Mouse (Mus musculus) spleen, adult 18-20 months (tissue): ENCODE measurements around the gene Gm10282.
A peak's percentile ranks its signal among the peaks of the same experiment; 100 is the strongest.

Experiments used
- DNase-seq, 2 experiments: peaks; one replicate each; pipeline ENCODE4 v3.0.0; 2022; ENCODE audit warnings: mixed read lengths in 2 of 2

The Gm10282 gene

DNA sequence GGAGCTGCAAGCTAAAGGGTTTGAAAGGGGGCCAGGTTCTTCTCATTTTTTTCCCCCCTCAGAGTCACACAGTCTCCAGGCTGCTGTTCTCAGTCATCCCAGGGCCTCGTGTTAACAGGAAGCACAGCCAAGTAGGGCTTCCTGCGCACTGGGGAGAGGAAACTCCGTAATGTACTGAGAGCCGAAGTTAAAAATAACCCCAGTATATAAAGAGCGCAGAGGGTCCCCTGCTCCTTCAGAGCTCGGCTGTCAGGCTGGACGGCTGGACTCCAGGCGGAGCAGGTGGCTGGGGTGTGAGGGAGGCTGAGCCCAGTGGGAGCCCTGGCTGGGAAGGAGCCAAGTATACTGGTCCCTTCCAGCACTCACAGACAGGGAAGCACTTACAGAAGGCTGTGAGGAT, 9.4 kb downstream of the Gm10282 start:
- peak; percentile 37 to 39 for DNase-seq

DNA sequence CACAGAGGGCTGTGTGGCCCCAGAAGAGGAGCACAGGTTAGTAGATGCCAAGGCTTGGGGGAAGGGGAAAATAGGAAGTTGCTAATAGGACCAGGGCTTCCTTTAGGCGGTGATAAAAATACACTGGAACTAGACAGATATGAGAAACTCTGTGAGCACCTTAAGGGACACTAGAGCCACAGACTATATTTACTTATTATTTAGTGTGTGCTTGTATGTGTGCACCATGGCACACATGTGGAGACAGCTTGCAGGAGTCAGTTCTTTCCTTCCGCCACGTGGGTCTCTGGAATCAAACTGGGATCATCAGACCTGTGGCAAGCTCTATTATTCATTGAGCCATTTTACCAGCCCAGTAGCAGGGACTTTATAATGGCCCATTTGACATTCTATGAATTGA, 9.9 kb downstream of the Gm10282 start:
- no peak for DNase-seq

DNA sequence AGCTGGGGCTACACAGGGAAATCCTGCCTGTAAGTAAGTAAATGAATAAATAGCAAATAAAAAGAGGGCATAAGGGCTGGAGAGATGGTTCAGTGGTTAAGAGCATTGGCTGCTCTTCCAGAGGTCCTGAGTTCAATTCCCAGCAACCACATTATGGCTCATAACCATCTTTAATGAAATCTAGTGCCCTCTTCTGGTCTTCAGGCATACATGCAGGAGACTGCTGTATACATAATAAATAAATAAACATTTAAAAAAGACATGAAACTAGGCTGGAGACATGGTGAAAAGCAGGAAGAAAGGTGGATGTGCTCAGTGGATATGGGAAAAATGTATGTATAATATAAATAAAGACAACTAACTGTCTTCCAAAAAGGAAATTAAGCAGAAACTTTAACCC, 11.8 kb downstream of the Gm10282 start:
- DNase-seq, result no peak

DNA sequence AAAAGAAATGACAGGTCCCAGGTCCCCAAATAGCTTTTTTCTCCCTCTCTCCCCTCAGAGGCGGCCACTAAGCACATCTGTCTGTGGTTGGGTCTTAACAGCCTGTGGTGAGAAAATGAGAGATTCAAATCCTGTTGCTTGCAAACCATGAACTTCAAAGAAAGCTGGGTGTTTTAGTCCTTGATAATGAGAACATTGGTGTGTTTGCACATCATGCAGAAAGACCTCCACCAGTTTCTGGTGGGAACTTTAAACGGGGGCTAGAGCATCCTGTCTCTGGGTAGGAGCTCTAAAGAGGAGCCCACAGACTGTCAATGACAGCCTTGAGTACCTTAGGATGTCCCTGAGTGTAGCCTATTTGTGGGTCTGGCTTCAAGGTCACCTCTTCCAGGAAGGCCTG, 14.0 kb downstream of the Gm10282 start:
- no peak for DNase-seq

DNA sequence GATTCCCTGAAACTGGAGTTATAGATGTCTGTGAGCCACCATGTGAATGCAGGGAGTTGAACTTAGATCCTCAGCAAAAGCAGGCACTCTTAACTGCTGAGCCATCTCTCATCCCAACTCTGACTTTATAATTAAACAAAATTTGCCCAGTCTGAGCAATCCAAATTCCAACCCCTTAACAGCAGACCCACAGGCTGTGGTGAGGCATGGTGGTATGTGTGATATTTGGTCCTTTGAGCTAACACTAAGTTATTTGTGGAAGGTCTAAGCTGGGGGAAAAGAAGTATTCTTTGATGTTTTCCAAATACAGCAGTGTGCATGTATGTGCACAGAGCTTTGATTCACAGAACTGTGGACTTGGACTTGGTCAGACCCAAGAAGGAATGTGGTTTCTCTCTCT, 16.0 kb downstream of the Gm10282 start:
- DNase-seq, result no peak

DNA sequence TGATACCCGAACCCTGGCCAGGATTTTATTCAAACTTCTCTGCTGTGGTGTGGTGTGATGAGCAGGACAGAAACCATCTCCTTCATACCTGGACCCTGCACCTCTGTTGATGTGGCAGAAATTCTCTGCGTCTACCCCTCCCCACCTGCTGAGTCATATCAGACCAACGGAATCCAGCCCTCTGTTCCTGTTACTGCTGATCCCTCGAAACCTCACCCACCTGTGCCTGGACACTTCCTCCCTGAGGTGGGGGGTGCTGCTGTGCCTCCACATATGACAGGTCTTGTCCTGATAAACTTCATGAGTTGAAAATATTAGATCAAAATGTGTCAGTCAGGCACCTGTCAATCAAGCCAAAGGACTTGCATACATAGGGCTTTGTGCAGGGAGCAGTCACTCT, 19.8 kb downstream of the Gm10282 start:
- no peak for DNase-seq

DNA sequence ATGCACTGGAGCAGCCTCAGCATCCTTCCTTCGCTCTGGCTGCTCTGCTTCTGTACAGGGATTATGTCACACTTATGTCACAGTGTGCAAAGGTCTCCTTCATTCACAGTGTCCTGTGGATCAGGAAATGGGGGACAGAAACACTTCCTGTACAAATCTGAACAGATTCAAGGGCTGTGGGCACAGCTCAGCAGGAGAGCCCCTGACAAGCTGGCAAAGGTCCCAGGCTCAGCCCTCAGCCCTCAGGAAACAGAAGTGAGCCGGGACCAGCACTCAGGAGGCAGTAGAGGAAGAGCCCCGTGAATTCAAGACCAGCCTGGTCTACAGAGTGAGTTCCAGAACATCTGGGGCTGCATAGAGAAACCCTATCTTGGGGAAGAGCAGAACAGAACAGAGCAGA, 23.4 kb downstream of the Gm10282 start:
- no peak for DNase-seq

DNA sequence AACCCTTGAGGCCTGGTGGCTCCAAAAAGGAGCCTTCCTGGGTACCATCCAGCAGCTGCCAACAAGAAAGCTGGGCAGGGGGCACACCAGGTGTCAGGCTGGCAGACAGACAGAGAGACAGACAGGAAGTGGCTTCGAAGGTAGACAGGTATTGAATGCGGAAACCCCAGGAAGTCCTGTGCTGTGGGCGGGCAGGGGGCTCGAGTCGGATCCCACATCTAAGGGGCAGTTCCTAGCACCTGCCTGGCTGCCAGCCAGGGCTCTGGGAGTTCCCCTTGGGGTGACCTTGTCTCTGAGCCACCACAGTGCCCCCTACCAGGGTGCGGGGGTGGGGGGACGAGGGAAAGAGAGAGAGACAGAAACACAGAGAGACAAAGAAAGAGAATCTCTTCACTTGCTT, 25.9 kb downstream of the Gm10282 start:
- DNase-seq, result peak; percentile 44 to 46

DNA sequence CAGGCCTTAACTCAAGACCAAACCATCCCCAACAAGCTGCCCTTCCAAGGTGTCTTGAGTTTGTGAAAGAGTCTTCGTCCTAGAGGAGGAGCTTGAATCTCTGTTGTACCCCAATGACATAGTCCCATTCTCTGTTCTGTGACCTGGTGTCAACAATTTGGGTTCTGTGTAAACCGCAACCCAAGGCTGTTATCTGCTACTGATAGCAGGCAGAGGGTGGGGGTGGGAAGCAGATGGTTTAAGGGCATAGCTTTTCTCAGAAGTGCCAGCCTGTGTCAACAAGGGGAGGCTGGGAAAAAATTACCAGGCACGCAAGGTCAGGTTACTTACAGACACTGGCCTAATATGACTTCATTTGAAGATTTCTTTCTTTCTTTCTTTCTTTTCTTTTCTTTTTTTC, 27.8 kb downstream of the Gm10282 start:
- DNase-seq, result no peak

DNA sequence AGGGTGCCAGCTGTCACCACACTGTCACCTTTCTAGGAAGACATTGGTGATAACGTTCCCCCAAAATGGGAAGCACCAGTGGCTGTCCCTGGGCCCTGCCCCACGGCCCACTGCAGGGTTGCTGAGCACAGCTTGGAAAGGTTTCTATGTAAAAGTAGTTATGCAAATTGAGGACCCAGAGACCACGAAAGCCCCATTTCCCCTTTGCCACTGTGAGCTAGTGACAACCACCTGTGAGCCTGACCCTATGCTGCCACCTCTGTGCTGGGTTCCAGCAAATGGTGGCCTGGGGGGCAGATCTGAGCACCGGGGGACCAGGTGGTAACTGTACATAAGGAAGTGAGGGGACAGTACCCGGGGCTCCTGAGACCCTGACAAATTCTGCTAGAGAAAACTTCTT, 31.3 kb downstream of the Gm10282 start:
- DNase-seq, result peak; percentile 59 to 70

DNA sequence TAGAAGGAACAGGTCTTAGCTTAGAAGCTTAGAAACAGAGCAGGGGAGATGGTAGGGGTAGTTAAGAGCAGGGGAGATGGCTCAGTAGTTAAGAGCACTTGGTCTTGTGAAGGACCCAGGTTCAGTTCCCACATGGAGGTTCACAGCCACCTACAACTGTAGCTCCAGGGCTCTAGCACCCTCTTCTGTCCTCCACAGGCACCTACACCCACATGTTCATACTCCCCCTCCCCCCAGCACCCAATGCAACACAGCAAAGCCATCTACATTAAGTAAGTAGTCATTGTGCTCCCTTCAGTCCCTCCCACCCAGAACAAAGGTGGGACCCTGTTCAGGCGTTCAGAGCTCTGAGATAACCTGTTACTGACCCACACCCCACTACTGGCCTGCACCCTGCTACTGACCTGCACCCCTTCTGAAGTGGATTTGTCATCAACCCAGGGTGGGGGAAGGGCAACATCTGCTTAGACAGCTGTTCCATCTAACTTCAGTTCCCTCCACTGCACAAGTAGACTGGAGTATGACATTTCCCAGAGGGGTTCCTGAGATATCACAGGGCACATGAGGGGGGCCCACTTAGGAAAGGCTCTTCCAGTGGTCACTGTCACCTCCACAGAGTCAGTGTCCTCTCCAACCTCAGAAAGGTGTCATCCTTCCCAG, 31.8 kb downstream of the Gm10282 start:
- DNase-seq, result no peak

DNA sequence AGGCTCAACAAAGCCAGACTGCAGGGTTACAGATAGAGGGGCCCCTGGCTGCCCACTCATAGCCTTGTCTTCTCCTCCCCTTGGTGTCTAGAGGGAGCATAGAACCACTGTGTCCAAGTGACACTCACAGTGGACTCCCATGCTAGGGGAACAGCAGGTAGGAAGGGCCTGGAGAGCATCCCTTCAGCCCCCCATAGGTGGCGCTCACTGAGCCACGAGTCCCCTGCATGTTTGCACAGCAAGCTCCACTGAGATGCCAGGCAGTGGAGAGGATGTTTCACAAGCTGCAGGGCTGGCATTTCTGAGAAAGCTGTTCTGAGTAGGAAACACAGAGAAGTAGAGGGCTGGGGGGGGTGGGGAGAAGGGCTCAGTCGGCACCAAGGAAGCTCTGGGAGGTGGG, 32.7 kb downstream of the Gm10282 start:
- DNase-seq, result peak; percentile 73 to 80

DNA sequence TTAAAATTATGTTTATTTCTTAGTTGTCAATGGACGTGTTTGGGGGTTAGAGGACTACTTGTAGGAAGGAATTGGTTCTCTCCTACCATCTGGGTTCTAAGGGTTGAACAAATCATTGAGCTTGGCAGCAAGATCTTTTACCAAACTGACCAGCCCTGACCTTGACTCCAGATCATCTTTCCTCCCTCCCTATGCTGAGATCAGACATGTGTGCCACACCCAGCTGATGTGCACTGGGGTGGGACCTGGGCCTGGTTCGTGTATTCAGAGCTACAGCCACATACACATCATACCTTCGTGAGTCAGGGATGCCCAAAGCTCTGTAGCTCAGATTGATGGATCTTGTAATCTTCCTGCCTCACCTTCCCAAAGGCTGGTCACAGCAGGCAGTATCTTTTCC, 33.4 kb downstream of the Gm10282 start:
- DNase-seq, result no peak

DNA sequence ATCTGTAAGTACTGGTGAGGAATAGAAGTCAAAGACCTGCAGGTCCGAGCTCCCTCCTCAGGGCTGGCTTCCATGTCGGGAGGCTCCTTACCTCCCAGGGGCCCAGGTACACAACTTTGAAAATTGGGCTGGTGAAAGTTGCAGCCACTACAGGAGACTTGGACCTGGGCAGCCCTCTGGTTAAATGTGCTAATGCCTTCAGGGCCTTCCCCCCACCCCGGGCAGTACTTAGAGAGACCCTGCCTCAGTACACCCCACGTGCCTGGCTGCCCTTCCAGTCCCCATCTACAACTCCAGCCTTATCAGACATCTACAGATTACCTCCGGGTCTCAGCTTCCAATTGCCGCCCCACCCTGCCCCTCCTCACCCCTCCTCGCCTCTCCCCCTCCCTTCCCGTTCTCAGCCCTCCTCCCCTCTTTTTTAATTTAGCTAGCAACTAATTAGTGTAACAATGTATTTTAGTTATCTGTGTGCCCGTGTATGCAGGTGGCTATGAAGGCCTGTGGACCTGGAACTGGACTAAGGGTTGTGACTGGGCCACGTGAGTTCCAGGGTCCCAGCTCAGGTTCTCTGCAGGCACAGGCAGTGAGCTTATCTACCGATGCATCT, 33.9 kb downstream of the Gm10282 start:
- DNase-seq, result no peak

DNA sequence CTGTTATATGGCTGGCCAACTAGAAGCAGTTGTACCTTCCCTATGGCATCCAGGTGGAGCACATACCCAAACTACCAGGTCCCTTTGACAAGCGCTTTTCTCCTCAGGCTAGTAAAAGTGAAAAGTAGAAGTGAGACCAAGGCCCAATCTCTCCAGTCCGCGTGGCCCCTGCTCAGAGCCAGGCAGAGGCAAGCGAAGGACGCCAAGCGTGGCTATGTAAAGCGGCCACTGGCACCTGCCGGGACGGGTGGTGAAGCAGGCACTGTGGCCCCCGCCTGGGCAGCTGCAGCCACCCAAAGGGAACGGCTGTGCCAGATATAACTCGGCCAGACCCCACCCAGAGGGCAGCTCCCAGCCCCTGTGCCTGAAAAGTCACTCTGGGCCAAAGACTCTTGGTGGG, 34.5 kb downstream of the Gm10282 start:
- peak; percentile 70 to 81 for DNase-seq

DNA sequence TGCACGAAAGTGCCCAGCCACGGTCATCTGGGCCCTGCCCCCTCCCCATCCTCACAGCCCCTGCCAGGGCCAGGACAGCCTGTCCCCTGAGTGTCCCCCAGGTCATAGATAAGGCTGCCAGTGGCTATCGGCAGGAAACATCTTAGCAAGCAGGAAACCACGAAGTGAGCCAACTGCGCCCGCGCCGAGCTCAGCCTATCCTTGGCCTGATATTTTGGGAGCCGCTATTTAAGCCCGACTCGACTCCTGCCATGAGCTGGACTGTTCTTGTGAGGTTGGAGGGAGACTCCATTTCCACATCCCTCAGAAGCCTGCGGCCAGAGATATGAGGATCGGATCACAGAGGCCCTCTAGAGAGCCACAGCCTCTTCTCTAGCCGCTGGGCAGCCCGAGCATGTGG, 36.7 kb downstream of the Gm10282 start:
- peak; percentile 56 to 58 for DNase-seq

DNA sequence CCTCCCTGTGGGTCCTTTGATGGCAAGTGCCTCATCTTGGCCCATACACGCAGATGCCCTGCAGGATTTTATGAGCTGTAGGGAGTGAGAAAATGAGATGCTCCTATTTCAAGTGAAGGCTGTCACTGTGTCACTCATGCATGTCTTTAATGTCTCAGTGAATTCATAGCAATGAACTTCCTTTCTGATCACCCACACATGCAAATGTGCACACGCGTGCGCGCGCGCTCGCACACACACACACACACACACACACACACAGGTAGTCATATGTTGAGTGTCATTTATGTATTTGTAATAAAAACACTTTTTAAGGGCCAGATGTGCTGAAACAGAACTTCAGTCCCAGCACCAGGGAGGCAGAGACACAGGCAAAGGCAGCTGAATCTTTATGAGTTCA, 38.0 kb downstream of the Gm10282 start:
- DNase-seq, result peak; percentile 63

DNA sequence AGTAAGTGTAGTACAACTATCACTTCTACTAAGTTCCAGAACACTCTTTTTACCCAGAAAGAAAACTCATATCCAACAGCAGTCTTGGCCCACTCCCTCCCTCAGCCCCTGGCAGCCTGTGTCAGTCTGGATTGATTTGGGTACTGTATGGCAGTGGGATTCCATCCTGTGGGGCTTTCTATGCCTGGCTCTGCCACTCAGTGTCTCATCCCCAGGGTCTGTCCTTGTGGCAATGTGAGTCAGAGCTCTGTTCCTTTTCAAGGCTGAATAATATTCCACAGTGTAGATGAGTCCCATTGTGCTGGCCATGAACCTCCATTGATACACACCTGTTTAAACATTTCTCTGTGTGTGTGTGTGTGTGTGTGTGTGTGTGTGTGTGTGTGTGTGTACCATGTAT, 38.4 kb downstream of the Gm10282 start:
- DNase-seq, result no peak

DNA sequence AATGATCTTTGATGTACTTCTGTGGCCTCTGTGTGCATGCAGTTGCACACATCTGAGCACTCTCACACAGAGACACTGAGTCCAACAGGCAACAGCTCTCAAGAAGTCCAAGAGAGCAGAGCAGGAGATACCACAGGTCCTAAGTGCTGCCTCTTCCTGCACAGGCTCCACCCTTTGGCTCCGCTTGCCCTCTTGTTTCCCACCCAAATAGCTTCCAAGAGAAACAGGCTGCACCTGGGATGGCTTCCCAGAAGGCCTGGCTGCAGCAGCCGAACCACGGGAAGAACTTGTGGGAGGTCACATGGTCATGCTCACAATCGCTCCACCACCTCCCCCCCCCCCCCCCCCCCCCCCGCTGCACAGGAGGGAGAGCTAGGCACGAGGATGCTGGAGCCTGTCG, 39.7 kb downstream of the Gm10282 start:
- DNase-seq, result no peak

DNA sequence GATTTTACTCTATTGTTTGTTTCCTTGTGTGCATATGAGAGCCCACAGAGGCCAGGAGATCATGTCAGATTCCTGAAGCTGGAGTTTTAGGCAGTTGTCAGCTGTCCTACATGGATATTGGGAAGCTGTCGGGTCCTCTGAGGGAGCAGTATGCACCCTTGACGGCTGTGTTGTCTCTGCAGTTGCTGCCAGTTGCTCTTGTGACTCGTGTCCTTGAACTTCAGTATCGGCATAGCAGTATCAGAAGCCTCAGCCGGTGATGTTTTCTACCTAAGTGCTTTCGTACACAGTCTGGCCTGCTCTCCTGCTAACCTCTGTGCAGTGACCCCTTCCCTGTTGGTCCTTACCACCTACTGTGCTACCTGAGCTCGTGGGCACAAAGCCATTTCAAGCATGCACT, 41.6 kb downstream of the Gm10282 start:
- DNase-seq, result no peak

DNA sequence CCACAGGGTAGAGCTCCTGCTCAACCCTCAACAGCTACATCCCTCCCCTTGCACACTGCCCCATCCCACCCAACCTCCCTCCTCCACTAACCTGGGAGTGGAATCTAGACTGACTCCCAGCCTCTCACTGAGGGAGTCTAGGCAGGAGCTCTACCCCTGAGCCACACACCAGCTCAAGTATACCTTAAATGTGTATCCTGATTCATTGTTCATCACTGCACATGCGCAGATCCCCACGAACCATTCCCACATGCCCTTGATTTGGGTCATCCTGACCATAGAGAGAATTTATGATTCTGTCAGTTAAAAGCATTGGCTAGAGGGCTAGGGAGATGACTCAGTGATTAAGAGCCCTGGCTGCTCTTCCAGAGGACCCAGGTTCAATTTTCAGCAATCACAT, 42.3 kb downstream of the Gm10282 start:
- DNase-seq, result no peak

DNA sequence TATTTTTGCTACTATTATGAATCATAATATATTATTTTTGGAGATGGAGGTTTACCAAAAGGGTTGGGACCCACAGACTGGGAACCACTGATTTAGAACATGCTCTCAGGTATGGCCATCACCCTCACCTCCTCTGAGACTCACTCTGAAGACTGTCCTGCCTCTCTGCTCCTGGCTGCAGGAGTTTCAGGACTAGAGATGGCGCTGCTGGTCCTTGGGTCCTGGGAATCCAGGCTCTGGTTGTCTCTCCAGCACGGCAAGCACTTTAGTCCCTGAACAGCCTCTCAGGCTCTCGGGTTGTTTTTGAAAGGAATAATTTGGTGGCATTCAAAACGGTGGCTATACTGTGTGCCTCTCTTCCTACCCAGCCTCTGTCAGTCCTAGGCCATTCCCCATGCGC, 43.2 kb downstream of the Gm10282 start:
- no peak for DNase-seq

DNA sequence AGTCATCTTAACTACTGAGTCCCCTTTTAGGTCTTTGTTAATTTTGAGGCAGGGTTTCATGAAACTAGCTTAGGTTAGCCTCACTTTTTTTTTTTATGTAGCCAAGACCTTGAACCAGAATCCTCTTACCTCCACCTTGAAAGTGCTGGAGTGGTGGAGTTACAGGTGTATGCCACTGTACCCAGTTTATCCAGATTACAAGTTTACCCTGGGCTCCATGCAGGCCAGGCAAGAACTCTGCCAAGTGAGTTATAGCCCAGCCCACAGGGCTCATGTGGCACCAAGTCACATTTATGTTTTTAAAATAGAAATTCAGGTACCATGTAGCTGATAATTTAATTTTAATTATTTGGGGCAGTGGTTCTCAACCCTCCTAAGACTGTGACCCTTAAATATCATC, 43.6 kb downstream of the Gm10282 start:
- DNase-seq, result no peak

DNA sequence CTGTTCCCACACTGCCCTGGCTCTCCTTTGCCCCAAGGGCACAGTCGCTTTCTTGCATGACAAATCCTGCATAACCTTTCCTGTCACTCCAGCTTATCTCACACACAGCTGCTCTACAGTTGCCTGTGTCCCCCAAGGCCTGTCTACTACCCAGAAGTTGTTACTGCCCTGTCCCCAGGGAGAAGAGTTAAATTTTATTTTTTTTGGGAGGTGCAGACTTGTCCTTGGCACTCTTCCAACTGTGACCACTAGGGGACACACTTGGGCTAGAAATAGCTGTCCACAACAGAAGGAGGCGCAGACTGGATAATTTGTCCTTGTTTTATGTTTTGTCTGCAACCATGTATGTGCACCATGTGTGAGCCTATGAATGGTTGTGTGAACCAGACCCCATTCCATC, 44.0 kb downstream of the Gm10282 start:
- peak; percentile 51 to 77 for DNase-seq

DNA sequence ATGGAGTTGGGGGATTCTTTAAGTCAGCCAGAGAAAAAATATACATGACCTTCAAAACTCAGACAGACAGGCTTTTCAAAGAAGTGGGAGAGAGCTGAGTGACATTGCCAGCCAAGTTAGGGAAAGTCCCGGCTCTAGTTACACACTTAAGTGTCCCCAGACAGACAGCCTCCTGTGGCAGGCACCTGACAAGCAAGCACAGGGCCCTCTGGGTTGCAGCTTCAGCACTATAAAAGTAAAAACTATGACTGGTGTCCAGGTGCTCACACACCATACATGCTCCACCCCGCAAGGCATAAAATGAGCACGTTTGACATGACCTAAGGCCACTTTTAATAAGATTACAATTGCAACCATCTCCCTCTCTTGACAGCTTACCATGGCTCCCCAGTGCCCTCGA, 44.5 kb downstream of the Gm10282 start:
- no peak for DNase-seq
